Mouse (Mus musculus): Measurements from ENCODE around the gene Atp2a2.

DNA sequence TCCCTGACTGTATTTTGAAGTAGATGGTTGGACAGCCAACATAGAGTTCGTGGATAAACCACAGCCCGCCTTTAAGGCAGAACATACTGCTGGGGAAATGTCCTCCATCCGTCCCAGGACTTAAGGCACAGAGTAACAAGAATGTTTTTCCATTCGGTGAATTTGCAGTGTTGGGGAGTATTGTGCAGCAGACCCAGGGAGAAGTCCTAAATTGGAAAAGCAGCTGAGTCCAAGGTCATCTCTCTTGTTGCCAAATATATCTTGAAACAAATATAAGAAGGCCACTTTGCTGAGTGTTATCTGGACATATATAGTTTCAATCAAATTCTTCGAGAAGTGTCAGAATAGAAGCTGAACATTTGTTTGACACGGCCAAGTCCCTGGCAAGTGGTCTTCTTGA lies 41.4 kb upstream of the Atp2a2 start:
- TF ChIP-seq CTCF (IDR thresholded peaks at IDR 0.05; ENCODE audit: low read depth) (no peak), EP300 (IDR thresholded peaks at IDR 0.05; ENCODE audit: low read depth) (no peak)
